Mouse (Mus musculus) olfactory bulb, adult 2 months (tissue): ENCODE results near the gene Mrpl14.

Experiments
- CTCF ChIP-seq: fragments of 200-500 bp; IDR thresholded peaks from 2 replicates; pipeline ENCODE4 v1.5.1; 2012; ENCODE audit warnings: low read depth, mild to moderate bottlenecking, low read length, moderate library complexity; ENCODE audit not compliant: insufficient read depth
- POLR2A ChIP-seq: fragments of 200-500 bp; IDR thresholded peaks from 2 replicates; pipeline ENCODE4 v1.6.1; 2012; ENCODE audit warnings: mild to moderate bottlenecking, low read depth, low read length, moderate library complexity; ENCODE audit not compliant: insufficient read depth

DNA sequence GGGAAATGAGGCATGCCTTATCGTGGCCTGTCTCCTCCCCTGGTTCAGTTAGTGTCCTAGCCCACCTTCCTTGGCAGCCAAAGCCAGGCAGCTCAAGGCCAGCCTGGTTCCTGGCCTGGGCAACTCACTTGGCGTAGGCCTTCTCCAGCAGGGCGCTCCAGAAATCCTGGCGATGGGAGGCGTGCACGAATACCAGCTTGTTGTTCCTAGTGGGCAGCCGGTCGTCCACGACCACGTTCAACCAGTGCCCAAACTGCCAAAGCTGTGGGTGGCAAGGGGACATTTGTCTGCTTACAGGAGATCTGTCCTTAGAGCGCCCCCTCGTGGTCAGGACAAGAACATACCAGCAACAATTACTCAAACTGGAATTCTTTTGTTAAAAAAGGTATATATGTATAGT, 43.4 kb upstream of the Mrpl14 start:
- TF ChIP-seq POLR2A (no peak), CTCF (peak; percentile 60)
